Mouse (Mus musculus): ENCODE data around the gene Srsf1.

DNA sequence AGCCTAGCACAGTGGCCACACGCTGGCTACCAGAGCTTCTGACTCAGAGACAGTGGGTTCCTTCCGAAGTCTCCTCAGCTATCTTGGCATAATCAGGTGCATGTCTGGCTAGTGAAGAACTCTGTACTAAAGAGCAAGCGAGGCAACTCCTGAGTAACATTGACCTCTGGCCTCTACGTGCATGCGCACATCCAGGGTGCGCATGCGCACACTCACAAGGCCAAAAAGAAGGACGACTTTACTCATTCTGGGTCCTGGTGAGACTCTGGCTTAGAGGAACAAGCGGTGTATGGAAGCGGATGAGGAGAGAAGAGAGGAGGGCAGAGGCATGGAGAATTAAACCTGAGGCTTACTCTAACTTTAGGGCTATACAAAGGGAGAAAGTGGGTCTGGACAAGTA lies 33.5 kb upstream of the Srsf1 start:
- TF ChIP-seq CTCF (IDR thresholded peaks at IDR 0.05; ENCODE audit: low read depth, low read length) (no peak), POLR2A (IDR thresholded peaks at IDR 0.05; ENCODE audit: borderline replicate concordance, low read depth, low read length) (no peak)
